Mouse (Mus musculus) c-Kit-positive CD71-positive TER-119-positive erythroid progenitor cells, embryonic 14.5 days (primary cell): ENCODE results near the gene 4930447C04Rik.

ENCODE experiments used
- DNase-seq: peaks from one replicate; pipeline ENCODE4 v3.0.0-alpha.2; 2013; ENCODE audit warnings: low spot score

Gene 4930447C04Rik

GRCm38 (mm10) chr12:72943574-72944110, 3.1 kb upstream of the 4930447C04Rik start:
- no peak for DNase-seq

- DNase-seq: no peak
These were observed 1.6 kb upstream of the 4930447C04Rik start for GRCm38 (mm10) chr12:72942171-72942570.

- DNase-seq: no peak
These were observed 951 bp upstream of the 4930447C04Rik start for GRCm38 (mm10) chr12:72941398-72942051.

GRCm38 (mm10) chr12:72940822-72941397, 336 bp upstream of the 4930447C04Rik start:
- DNase-seq: no peak

GRCm38 (mm10) chr12:72939616-72940015, 958 bp downstream of the 4930447C04Rik start, which contains the start of gene Six6:
Gene Six6, plus strand, starts transcription at chr12:72939892.
- DNase-seq: no peak

GRCm38 (mm10) chr12:72938600-72939490, 1.7 kb downstream of the 4930447C04Rik start:
- DNase-seq: no peak

GRCm38 (mm10) chr12:72938176-72938575, 2.4 kb downstream of the 4930447C04Rik start:
- DNase-seq: no peak

GRCm38 (mm10) chr12:72937537-72938120, 2.9 kb downstream of the 4930447C04Rik start:
- DNase-seq: no peak

- DNase-seq: no peak
These were observed 3.8 kb downstream of the 4930447C04Rik start for GRCm38 (mm10) chr12:72936751-72937150.

GRCm38 (mm10) chr12:72917159-72917993, 23.2 kb downstream of the 4930447C04Rik start:
- no peak for DNase-seq

- DNase-seq: no peak
These were observed 86.1 kb downstream of the 4930447C04Rik start for GRCm38 (mm10) chr12:72854377-72855032.

- no peak for DNase-seq
These were observed 87.0 kb downstream of the 4930447C04Rik start for GRCm38 (mm10) chr12:72853406-72854076.

GRCm38 (mm10) chr12:72852264-72852663, 88.3 kb downstream of the 4930447C04Rik start:
- no peak for DNase-seq

- DNase-seq: no peak
These were observed 90.4 kb downstream of the 4930447C04Rik start for GRCm38 (mm10) chr12:72850146-72850545.

- DNase-seq: peak; percentile 43
These were observed 92.8 kb downstream of the 4930447C04Rik start for GRCm38 (mm10) chr12:72847725-72848124.

GRCm38 (mm10) chr12:72845946-72846345, 94.6 kb downstream of the 4930447C04Rik start:
- DNase-seq: no peak

- DNase-seq: peak; percentile 26
These were observed 96.5 kb downstream of the 4930447C04Rik start for GRCm38 (mm10) chr12:72843973-72844620.

- DNase-seq: no peak
These were observed 97.0 kb downstream of the 4930447C04Rik start for GRCm38 (mm10) chr12:72843555-72843954.

- DNase-seq: no peak
These were observed 97.4 kb downstream of the 4930447C04Rik start for GRCm38 (mm10) chr12:72843135-72843534.
